ENCODE assay signal across 14 mouse cellular contexts in the genomic region with DNA sequence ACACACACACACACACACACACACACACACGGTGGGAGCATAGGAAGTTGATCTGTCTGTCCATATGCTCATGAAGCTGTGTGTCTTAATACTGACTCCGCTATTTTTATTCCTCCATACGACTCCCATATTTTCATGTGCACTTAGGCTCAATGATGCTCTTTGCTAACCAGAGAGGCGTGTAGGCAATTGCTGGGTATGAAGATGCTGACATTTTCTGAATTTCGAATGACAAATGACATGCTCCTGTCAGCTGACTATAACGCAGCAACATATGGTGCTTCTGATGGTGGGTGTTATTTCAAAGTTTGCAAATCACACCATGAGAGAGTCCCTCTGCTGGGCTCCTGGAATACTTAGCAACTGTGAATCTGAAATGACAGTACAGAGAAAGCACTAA.
DNase-seq lines count a peak whose midpoint lies in the region.
"Had no signal": no experiment of that assay in that cellular context is flagged by ENCODE, and none has a peak within 500 bp of the region (broad histone marks: within the 10 kb centered on the region; RNA-seq: fewer than 3 reads in every experiment).

No protein-coding gene starts in this region.

- intact Hi-C loops in left cerebral cortex, postnatal 4 days (cut with DNase I): no loop called here
- intact Hi-C loops in heart, postnatal 36 days (cut with DNase I): loop anchor here (5.0 kb wide), 2 partner anchors 182 to 297 kb away; no protein-coding TSS in a partner anchor

- DNase-seq in left cerebral cortex, adult 11 months (ENCODE audit: low spot score): peak; percentile 24
- no peak for DNase-seq in left cerebral cortex, postnatal 4 days
- peak; percentile 61 to 76 for DNase-seq in frontal cortex, adult 2 months (ENCODE audit: extremely low spot score in 1 of 2, low spot score in 1 of 2)
- DNase-seq in layer of hippocampus, postnatal 14 days (ENCODE audit: low spot score in 2 of 2): peak; percentile 57 to 84
- peak; percentile 48 to 50 for DNase-seq in right cerebral cortex, postnatal 36 days (ENCODE audit: low spot score in 2 of 2)
- DNase-seq in heart, postnatal 36 days: no peak
- DNase-seq in cerebellum, adult 11-12 months: no peak
- no peak for DNase-seq in embryo, embryonic 10.5 days (ENCODE audit: low spot score)
- DNase-seq: B cell, adult 2 months; cerebellum, adult 8-10 months; heart, adult 18-20 months; heart, postnatal 10 days; lung, adult 18-20 months; thymus, adult 18-20 months had no signal

Comparison
In these comparisons a context has a peak if more than half of its experiments do, and no peak if none do; other contexts are left out.
1. DNase-seq: peak in left cerebral cortex, adult 11 months (single experiment), frontal cortex, adult 2 months (2 of 2), layer of hippocampus, postnatal 14 days (2 of 2) and right cerebral cortex, postnatal 36 days (2 of 2); none in left cerebral cortex, postnatal 4 days (single experiment), heart, postnatal 36 days (0 of 2), cerebellum, adult 11-12 months (single experiment) and embryo, embryonic 10.5 days (single experiment).